Mouse (Mus musculus) lung, embryonic 15.5 days (tissue): ENCODE data around the gene Igsf11. TPM values are rescaled to one million over a fixed set of nuclear protein-coding genes. Genes with fewer than 3 reads are reported as not detected.
"Not testable (repeated sequence)": the region's sequence is repeated elsewhere in the genome, so short reads cannot be mapped to it uniquely, and the experiment has no call there.

ENCODE experiments used
- ATAC-seq: fragments of 200-750 bp; cut with Nextera tagmentation; 2 replicates; pipeline ENCODE4 v1.8.0; 2017; ENCODE audit warnings: moderate number of reproducible peaks, borderline replicate concordance; ENCODE audit not compliant: low FRiP score, low TSS enrichment; ENCODE audit errors: extremely low read depth
- H3K27ac ChIP-seq: fragments of 300-500 bp; sonication (generic); 2 replicates; pipeline ENCODE4 v1.5.1; 2015; ENCODE audit warnings: moderate library complexity, mild to moderate bottlenecking, inconsistent platforms
- H3K27me3 ChIP-seq: fragments of 300-500 bp; sonication (generic); 2 replicates; pipeline ENCODE4 v1.6.1; 2015; ENCODE audit warnings: inconsistent platforms
- H3K36me3 ChIP-seq: fragments of 300-500 bp; sonication (generic); 2 replicates; pipeline ENCODE4 v1.6.1; 2015; ENCODE audit warnings: inconsistent platforms
- H3K4me1 ChIP-seq: fragments of 300-500 bp; sonication (generic); 2 replicates; pipeline ENCODE4 v1.6.1; 2015; ENCODE audit warnings: inconsistent platforms
- H3K4me2 ChIP-seq: fragments of 300-500 bp; sonication (generic); 2 replicates; pipeline ENCODE4 v1.6.1; 2015; ENCODE audit warnings: inconsistent platforms, mild to moderate bottlenecking, moderate library complexity
- H3K4me3 ChIP-seq: fragments of 300-500 bp; sonication (generic); 2 replicates; pipeline ENCODE4 v1.5.1; 2015; ENCODE audit warnings: mild to moderate bottlenecking, inconsistent platforms
- H3K9ac ChIP-seq: fragments of 300-500 bp; sonication (generic); 2 replicates; pipeline ENCODE4 v1.6.1; 2015; ENCODE audit warnings: inconsistent platforms
- H3K9me3 ChIP-seq: fragments of 300-500 bp; sonication (generic); 2 replicates; pipeline ENCODE4 v1.6.1; 2016; ENCODE audit warnings: inconsistent platforms
- WGBS: fragments of 180-500 bp; shearing (Covaris S2); methylation state at CpG from one replicate; pipeline ENCODE4 v1.1.7; 2015; 5-methylcytosine and 5-hydroxymethylcytosine counted together
- polyA plus RNA-seq: library from polyadenylated mRNA; unstranded; fragments of >200 nt; fragmentation: Nextera tagmentation; extraction: Ambion mirVana; gene quantifications from 2 replicates; pipeline ENCODE4 v1.2.1, GENCODE M21; 2015

The Igsf11 gene
- polyA plus RNA-seq, 1 experiment from 2014 or later, result 0.19 TPM

DNA sequence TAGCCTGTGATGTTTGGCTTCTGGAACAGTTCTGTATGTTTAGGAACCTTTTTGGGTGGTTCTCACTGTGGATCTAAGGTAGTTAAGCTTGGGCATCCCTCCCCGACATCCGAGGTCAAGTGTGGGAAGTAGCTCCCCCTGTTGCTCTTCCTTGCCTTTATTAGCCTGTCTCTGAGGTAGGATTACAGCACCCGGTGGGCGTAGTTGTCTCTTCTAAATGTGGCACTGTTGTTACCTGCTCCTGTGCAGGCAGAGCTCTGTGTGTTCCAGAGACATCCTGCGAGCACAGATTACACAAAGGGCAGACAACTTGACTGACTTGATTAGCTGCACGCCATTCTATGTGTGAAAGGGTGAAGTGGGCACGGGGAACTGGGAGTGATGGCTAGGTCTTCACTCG is 68.1 kb downstream of the Igsf11 start:
- no peaks in the 10 kb centered on the region for H3K27me3 ChIP-seq
- 65% methylated on average over 8 of the region's 8 CpGs for WGBS
- H3K4me3 ChIP-seq, result no peak overlapping the region
- H3K9ac ChIP-seq, result no peak overlapping the region
- no peak overlapping the region for H3K27ac ChIP-seq
- no peaks in the 10 kb centered on the region for H3K36me3 ChIP-seq
- no peak overlapping the region for H3K4me2 ChIP-seq
- H3K4me1 ChIP-seq, result no peaks in the 10 kb centered on the region
- ATAC-seq, result no peak
- H3K9me3 ChIP-seq, result no peaks in the 10 kb centered on the region

DNA sequence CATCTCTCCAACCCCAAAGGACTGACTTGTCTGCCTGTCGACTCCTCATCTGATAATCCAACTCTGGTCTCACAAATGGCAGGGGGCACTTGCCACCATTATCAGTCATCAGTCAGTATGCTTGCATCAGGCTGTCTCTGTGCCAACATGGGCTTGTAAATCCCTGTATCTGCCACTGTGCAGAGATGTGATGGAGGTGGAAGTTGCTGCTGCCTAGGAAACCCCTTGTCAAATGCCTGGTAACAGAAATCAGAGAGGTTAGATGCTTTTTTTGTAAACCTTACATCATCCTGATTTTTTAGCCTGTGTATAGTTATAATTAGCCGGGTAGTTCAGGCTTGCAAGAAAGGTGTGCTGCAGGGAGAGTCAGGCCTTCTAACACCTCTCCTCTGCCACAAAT is 69.4 kb downstream of the Igsf11 start:
- 78% methylated on average over 2 of the region's 2 CpGs for WGBS

DNA sequence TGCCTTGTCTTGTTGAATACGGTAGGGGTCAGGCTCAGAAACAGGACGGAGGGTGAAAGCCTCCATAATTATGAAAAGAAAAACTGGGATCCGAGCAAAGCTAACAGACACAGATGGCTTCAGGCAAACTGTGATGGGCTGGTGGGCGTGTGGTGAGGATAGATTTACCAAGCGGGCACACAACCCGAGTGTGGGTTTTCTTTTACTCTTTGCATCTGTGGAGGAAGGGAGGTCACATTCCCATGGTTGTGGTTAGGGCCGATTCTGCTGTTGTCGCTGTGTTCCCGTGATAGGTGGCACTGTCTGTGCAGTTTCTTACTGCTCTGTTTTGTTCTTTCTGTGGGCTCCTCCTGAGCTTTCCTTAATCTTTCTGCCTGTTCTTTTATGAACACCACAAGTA is 70.2 kb downstream of the Igsf11 start:
- Histone ChIP-seq H3K4me3 (no peak overlapping the region), H3K9ac (no peak overlapping the region), H3K27me3 (no peaks in the 10 kb centered on the region), H3K9me3 (no peaks in the 10 kb centered on the region), H3K27ac (no peak overlapping the region), H3K4me1 (no peaks in the 10 kb centered on the region), H3K36me3 (no peaks in the 10 kb centered on the region), H3K4me2 (no peak overlapping the region)
- no peak for ATAC-seq
- WGBS, result 79% methylated on average over 9 of the region's 9 CpGs

More for the DNA sequence above, 69.4 kb downstream of the Igsf11 start:
- H3K27me3 ChIP-seq, result no peaks in the 10 kb centered on the region
- ATAC-seq, result no peak
- no peaks in the 10 kb centered on the region for H3K9me3 ChIP-seq
- no peaks in the 10 kb centered on the region for H3K36me3 ChIP-seq
- no peak overlapping the region for H3K4me3 ChIP-seq
- no peak overlapping the region for H3K9ac ChIP-seq
- no peak overlapping the region for H3K4me2 ChIP-seq
- no peak overlapping the region for H3K27ac ChIP-seq
- no peaks in the 10 kb centered on the region for H3K4me1 ChIP-seq

DNA sequence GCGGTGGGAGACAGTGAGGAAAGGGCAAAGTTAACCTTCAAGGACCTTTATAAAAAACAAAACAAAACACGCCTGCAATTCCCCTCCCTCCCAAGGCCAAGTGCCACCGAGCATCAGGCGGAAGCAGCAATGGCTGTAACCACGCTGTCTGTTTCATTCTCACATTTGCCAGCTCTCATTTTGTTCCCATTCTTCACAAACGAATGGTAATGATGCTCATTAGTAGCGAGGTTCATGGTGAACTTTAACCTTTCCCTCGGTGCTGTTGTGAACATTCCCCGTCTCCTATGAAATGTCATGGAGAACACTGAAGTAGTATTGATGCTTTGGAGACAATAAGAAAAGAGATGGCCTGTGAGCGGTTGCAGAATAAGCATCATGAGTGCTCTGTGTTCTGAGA is 74.6 kb downstream of the Igsf11 start:
- Histone ChIP-seq H3K4me2 (no peak overlapping the region), H3K4me1 (no peaks in the 10 kb centered on the region), H3K27me3 (no peaks in the 10 kb centered on the region), H3K27ac (no peak overlapping the region), H3K9me3 (no peaks in the 10 kb centered on the region), H3K4me3 (no peak overlapping the region), H3K36me3 (no peaks in the 10 kb centered on the region), H3K9ac (no peak overlapping the region)
- 78% methylated on average over 10 of the region's 10 CpGs for WGBS
- ATAC-seq, result no peak

DNA sequence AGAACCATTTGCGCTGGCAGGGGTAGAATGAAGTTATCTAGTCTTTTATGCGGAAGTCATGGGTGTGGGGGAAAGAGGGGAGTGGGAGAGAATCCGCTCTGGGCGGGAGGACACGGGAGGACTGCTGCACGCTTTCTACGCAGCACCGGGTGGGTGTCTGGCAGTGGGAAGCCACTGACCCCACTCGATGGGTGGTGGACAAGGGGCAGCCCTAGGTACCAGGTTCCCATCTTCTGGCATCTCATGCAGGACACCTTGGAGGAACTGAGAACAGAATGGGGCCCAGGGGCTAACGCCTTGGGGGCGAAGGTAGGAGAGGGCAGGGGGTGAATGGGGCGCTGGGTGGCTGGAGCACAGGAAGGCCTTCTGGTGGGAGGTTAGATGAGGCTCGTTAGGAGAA is 83.7 kb downstream of the Igsf11 start:
- WGBS, result 71% methylated on average over 13 of the region's 13 CpGs
- no peaks in the 10 kb centered on the region for H3K4me1 ChIP-seq
- H3K9me3 ChIP-seq, result no peaks in the 10 kb centered on the region
- no peaks in the 10 kb centered on the region for H3K27me3 ChIP-seq
- H3K27ac ChIP-seq, result no peak overlapping the region
- no peaks in the 10 kb centered on the region for H3K36me3 ChIP-seq
- H3K9ac ChIP-seq, result no peak overlapping the region
- no peak overlapping the region for H3K4me3 ChIP-seq
- ATAC-seq, result no peak
- no peak overlapping the region for H3K4me2 ChIP-seq

DNA sequence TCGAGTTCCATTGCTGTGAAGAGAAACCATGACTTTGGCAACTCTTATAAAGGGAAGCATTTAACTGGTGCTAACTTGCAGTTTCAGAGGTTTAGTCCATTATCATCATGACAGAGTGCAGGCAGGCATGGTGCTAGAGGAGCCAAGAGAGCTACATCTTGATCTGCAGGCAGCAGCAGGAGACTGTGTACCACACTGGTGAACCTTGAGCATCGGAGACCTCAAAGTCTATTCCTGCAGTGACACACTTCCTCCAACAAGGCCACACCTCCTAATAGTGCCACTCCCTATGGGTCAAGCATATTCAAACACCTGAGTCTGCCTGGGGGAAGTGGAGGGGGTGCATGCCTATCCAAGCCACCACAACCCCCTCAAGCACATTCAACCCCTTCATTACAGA is 86.1 kb downstream of the Igsf11 start:
- no peak for ATAC-seq
- H3K9ac ChIP-seq, result no peak overlapping the region
- H3K27me3 ChIP-seq, result no peaks in the 10 kb centered on the region
- H3K4me3 ChIP-seq, result no peak overlapping the region
- no peaks in the 10 kb centered on the region for H3K4me1 ChIP-seq
- H3K36me3 ChIP-seq, result no peaks in the 10 kb centered on the region
- WGBS, result 78% methylated on average over 2 of the region's 2 CpGs
- no peak overlapping the region for H3K27ac ChIP-seq
- H3K4me2 ChIP-seq, result no peak overlapping the region
- H3K9me3 ChIP-seq, result no peaks in the 10 kb centered on the region

DNA sequence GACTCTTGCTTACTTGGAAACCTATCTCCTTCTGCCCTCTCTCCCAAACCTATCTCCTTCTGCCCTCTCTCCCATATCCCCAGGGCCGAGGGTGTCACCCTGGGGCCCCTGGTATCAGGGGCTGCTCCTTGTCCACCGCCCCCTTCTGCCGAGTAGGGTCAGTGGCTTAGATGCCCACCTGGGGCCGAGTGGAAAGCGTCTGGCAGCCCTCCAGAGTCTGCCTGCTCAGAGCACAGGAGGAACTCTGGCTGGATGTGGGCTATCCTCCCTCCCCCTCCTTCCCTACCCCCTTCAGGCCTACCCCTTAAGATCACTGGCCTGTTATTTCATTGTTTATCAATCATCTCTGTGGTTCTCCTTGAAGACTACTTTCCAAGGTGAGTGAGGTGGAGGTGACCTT is 88.1 kb downstream of the Igsf11 start:
- no peak overlapping the region for H3K4me2 ChIP-seq
- H3K9me3 ChIP-seq, result no peaks in the 10 kb centered on the region
- H3K27ac ChIP-seq, result no peak overlapping the region
- 32% methylated on average over 5 of the region's 5 CpGs for WGBS
- no peaks in the 10 kb centered on the region for H3K4me1 ChIP-seq
- no peak for ATAC-seq
- H3K9ac ChIP-seq, result no peak overlapping the region
- no peak overlapping the region for H3K4me3 ChIP-seq
- H3K36me3 ChIP-seq, result no peaks in the 10 kb centered on the region
- no peaks in the 10 kb centered on the region for H3K27me3 ChIP-seq

DNA sequence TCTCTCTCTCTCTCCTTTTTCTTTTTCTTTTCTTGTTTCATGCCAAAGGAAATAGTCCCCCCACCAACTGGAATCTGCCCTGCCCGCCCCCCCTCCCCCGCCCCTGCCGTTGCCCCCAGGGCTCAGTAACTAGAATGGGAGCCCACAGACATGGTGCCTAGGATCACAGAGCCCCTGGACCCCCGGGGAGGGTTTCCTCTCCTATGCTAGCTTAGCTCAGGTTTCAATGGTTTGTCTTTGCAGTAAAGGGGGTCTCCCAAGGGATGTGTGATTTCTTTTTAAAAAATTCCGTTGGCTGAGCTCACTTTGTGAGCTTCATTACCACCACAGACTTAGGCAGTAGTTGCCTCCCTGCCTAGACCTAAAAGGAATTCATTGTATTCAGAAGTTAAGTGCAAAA is 89.6 kb downstream of the Igsf11 start:
- H3K9me3 ChIP-seq, result no peaks in the 10 kb centered on the region
- no peak overlapping the region for H3K9ac ChIP-seq
- H3K27me3 ChIP-seq, result no peaks in the 10 kb centered on the region
- 7% methylated on average over 5 of the region's 5 CpGs for WGBS
- no peaks in the 10 kb centered on the region for H3K36me3 ChIP-seq
- ATAC-seq, result no peak
- no peaks in the 10 kb centered on the region for H3K4me1 ChIP-seq
- no peak overlapping the region for H3K4me2 ChIP-seq
- H3K4me3 ChIP-seq, result no peak overlapping the region
- no peak overlapping the region for H3K27ac ChIP-seq

DNA sequence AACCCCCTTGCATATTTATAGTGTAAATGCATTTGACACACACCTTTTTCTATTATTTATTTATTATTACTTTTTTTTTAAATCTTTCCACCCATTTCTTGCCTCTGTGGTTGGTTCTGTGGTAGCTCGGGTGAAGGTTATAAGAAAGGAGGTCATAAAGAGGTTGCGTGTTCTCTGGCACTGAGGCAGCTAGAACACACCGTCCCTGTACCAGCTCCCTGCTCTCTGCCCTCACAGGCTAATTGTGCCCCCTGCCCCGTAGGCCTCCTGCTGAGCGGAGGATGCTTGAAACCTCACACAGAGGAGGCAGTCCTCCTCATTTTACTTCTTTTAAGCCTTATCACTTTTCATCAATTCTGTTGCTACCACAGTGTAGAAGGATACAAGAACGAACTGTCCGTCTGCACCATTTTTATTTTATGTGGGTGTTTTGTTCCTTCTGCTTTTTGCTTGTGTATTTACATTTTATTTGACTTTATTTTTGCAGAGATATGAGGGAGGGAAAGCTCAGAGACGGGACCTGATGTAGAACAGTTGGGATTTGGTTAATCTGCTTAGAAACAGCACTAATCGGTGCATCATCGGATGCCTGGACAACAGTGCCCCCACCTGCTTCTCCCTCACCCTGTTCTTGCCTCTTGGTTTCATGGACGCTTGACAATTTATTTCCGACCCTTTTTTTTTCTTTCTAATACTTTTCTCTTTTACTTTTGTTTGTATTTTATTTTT is 90.2 kb downstream of the Igsf11 start:
- Histone ChIP-seq H3K4me3 (no peak overlapping the region), H3K36me3 (no peaks in the 10 kb centered on the region), H3K4me2 (no peak overlapping the region), H3K4me1 (no peaks in the 10 kb centered on the region), H3K9me3 (no peaks in the 10 kb centered on the region), H3K27ac (no peak overlapping the region), H3K9ac (no peak overlapping the region), H3K27me3 (no peaks in the 10 kb centered on the region)
- no peak for ATAC-seq
- WGBS, result 45% methylated on average over 12 of the region's 12 CpGs

DNA sequence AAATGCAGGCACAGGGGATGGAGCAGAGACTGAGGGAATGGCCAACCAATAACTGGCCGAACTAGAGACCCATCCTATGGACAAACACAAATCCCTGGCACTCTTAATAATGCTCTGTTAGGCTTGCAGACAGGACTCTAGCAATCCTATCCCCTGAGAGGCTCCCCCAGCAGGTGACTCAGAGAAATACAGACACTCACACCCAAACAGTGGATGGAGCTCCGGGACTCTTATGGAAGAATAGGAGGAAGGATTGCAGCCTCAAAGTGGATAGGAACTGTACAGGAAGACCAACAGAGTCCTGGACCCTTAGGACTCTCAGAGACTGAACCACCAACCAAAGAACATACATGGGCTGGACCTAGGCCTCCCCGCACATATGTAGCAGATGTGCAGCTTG is 91.4 kb downstream of the Igsf11 start:
- not testable (repeated sequence) for H3K9ac ChIP-seq, H3K27ac ChIP-seq, H3K4me3 ChIP-seq, H3K4me1 ChIP-seq, H3K4me2 ChIP-seq, H3K9me3 ChIP-seq, H3K27me3 ChIP-seq, ATAC-seq, H3K36me3 ChIP-seq
- WGBS, result 63% methylated on average over 3 of the region's 3 CpGs

DNA sequence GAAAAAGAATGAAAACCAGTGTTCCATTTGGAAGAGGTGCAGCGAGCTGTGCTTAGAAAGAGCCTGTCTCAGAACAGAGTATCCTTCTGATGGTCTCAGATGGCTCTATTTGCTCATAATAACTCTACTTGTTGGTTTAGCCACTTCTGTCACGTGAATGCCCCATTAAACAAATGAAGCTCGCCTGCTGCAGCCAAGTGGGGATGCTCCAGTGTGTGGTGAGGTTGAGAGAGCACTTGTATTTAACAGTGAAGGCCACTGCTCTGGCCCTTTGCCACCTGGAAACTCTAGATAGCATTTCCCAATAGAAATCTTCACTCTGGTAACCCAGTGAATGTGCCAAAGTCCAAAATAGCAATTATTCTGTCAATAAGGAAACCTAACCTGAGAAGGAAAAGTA is 92.9 kb downstream of the Igsf11 start:
- no peak overlapping the region for H3K4me2 ChIP-seq
- no peaks in the 10 kb centered on the region for H3K27me3 ChIP-seq
- ATAC-seq, result no peak
- no peaks in the 10 kb centered on the region for H3K36me3 ChIP-seq
- no peak overlapping the region for H3K4me3 ChIP-seq
- no peak overlapping the region for H3K9ac ChIP-seq
- H3K27ac ChIP-seq, result no peak overlapping the region
- 34% methylated on average over 3 of the region's 3 CpGs for WGBS
- no peaks in the 10 kb centered on the region for H3K9me3 ChIP-seq
- no peaks in the 10 kb centered on the region for H3K4me1 ChIP-seq

DNA sequence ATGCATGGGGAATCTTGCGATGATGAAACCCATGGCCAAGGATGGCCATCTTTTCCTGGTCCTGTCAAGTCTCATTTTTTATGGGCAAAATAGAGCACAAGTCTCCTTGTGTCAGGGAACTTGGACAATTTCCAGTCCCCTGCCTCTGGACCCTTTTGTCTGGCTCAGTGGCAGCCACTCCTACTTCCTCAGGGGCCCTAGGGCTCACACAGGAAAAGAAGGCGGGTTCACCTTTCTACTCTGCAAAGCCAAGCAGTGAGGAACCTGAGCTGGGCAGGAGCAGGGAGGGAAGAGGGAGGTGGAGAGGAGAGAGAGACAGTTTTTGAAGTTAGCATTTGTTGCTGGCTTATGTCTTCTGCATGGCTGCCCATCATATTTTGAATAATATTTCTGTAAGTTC is 93.9 kb downstream of the Igsf11 start:
- Histone ChIP-seq H3K27me3 (no peaks in the 10 kb centered on the region), H3K4me2 (no peak overlapping the region), H3K36me3 (no peaks in the 10 kb centered on the region), H3K9me3 (no peaks in the 10 kb centered on the region), H3K4me3 (no peak overlapping the region), H3K4me1 (no peaks in the 10 kb centered on the region), H3K27ac (no peak overlapping the region), H3K9ac (no peak overlapping the region)
- WGBS, result 50% methylated on average over 2 of the region's 2 CpGs
- no peak for ATAC-seq

DNA sequence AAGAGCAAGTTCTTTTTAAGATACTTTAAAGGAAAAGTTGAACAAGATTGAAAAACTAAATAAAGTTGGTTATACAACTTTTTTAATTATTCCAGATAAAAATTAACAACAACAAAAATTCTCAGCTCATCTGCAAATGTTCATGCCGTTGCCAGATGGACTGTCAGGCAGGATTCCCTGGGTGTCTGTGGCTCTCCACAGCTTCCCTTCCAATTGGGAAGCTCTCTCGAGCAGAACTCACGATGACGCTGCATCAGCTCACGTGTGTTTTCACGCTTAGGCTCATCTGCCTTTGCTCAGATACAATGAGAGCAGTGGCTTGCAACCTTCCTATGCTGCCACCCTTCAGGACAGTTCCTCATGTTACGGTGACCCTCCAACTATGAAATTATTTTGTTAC is 101.2 kb downstream of the Igsf11 start:
- Histone ChIP-seq H3K36me3 (no peaks in the 10 kb centered on the region), H3K4me1 (no peaks in the 10 kb centered on the region), H3K9ac (no peak overlapping the region), H3K27ac (no peak overlapping the region), H3K4me3 (no peak overlapping the region), H3K4me2 (no peak overlapping the region), H3K27me3 (no peaks in the 10 kb centered on the region), H3K9me3 (no peaks in the 10 kb centered on the region)
- 78% methylated on average over 7 of the region's 7 CpGs for WGBS
- no peak for ATAC-seq
